Mouse (Mus musculus) hindbrain, embryonic 16.5 days (tissue): ENCODE data around the gene Gtf2e1. TPM values are rescaled to one million over a fixed set of nuclear protein-coding genes. Genes with fewer than 3 reads are reported as not detected.

Source experiments
- ATAC-seq: fragments of 200-750 bp; cut with Nextera tagmentation; 2 replicates; pipeline ENCODE4 v1.8.0; 2017; ENCODE audit warnings: moderate TSS enrichment, moderate library complexity
- H3K27ac ChIP-seq: fragments of 300-500 bp; sonication (generic); 2 replicates; pipeline ENCODE4 v1.5.1; 2014; ENCODE audit warnings: low read depth, mild to moderate bottlenecking, control low read depth, low read length, moderate library complexity
- H3K27me3 ChIP-seq: fragments of 300-500 bp; sonication (generic); replicated peaks from 2 replicates; pipeline ENCODE4 v1.6.1; 2014; ENCODE audit warnings: low read length; ENCODE audit not compliant: control insufficient read depth, insufficient read depth
- H3K36me3 ChIP-seq: fragments of 300-500 bp; sonication (generic); 2 replicates; pipeline ENCODE4 v1.6.1; 2014; ENCODE audit warnings: mild to moderate bottlenecking, low read length, moderate library complexity, mixed read lengths; ENCODE audit not compliant: control insufficient read depth, insufficient read depth
- H3K4me1 ChIP-seq: fragments of 300-500 bp; sonication (generic); 2 replicates; pipeline ENCODE4 v1.6.1; 2014; ENCODE audit warnings: low read depth, low read length; ENCODE audit not compliant: control insufficient read depth, insufficient read depth
- H3K4me2 ChIP-seq: fragments of 300-500 bp; sonication (generic); 2 replicates; pipeline ENCODE4 v1.6.1; 2014; ENCODE audit warnings: mild to moderate bottlenecking, low read length, control low read depth, moderate library complexity
- H3K4me3 ChIP-seq: fragments of 300-500 bp; sonication (generic); 2 replicates; pipeline ENCODE4 v1.5.1; 2014; ENCODE audit warnings: mild to moderate bottlenecking, low read length, control low read depth, moderate library complexity
- H3K9ac ChIP-seq: fragments of 300-500 bp; sonication (generic); 2 replicates; pipeline ENCODE4 v1.6.1; 2014; ENCODE audit warnings: low read depth, mild to moderate bottlenecking, control low read depth, low read length, moderate library complexity
- H3K9me3 ChIP-seq: fragments of 300-500 bp; sonication (generic); 2 replicates; pipeline ENCODE4 v1.6.1; 2014; ENCODE audit warnings: mild to moderate bottlenecking, low read length, moderate library complexity; ENCODE audit not compliant: control insufficient read depth
- WGBS: fragments of 180-500 bp; shearing (Covaris S2); extraction: QIAGEN DNeasy Blood & Tissue Kit; methylation state at CpG from one replicate; pipeline ENCODE4 v1.1.7; 2014; 5-methylcytosine and 5-hydroxymethylcytosine counted together
- polyA plus RNA-seq: library from polyadenylated mRNA; unstranded; fragments of >200 nt; fragmentation: Nextera tagmentation; extraction: Ambion mirVana; gene quantifications from 2 replicates; pipeline ENCODE4 v1.2.1, GENCODE M21; 2015

The Gtf2e1 gene
- polyA plus RNA-seq, 1 experiment from 2014 or later, result 28.4 TPM

- ATAC-seq, result no peak
- Histone ChIP-seq H3K9ac (no peak overlapping the region), H3K9me3 (no peaks in the 10 kb centered on the region), H3K27ac (no peak overlapping the region), H3K4me2 (no peak overlapping the region), H3K27me3 (no peaks in the 10 kb centered on the region), H3K4me1 (no peaks in the 10 kb centered on the region), H3K36me3 (peaks cover under 1% of the 10 kb centered on the region; the same call in 1 of the 2 replicates), H3K4me3 (no peak overlapping the region)
- WGBS, result 86% methylated on average over 6 of the region's 6 CpGs
Observed at GRCm38 (mm10) chr16:37530170-37530569, 9.4 kb downstream of the Gtf2e1 start.

GRCm38 (mm10) chr16:37526688-37527223 lies 12.8 kb downstream of the Gtf2e1 start:
- 93% methylated on average over 3 of the region's 3 CpGs for WGBS
- Histone ChIP-seq H3K4me2 (no peak overlapping the region), H3K9me3 (no peaks in the 10 kb centered on the region), H3K9ac (no peak overlapping the region), H3K27me3 (no peaks in the 10 kb centered on the region), H3K27ac (no peak overlapping the region), H3K4me1 (no peaks in the 10 kb centered on the region), H3K4me3 (no peak overlapping the region), H3K36me3 (peaks cover 15% of the 10 kb centered on the region)
- no peak for ATAC-seq

GRCm38 (mm10) chr16:37525121-37525520 lies 14.5 kb downstream of the Gtf2e1 start:
- no peaks in the 10 kb centered on the region for H3K9me3 ChIP-seq
- H3K9ac ChIP-seq, result no peak overlapping the region
- WGBS, result 98% methylated on average over 2 of the region's 2 CpGs
- no peak overlapping the region for H3K27ac ChIP-seq
- peaks cover 25% of the 10 kb centered on the region for H3K36me3 ChIP-seq
- no peaks in the 10 kb centered on the region for H3K4me1 ChIP-seq
- H3K27me3 ChIP-seq, result no peaks in the 10 kb centered on the region
- no peak overlapping the region for H3K4me2 ChIP-seq
- no peak for ATAC-seq
- H3K4me3 ChIP-seq, result no peak overlapping the region

GRCm38 (mm10) chr16:37522100-37522697 lies 17.4 kb downstream of the Gtf2e1 start:
- 91% methylated on average over 7 of the region's 7 CpGs for WGBS
- no peaks in the 10 kb centered on the region for H3K27me3 ChIP-seq
- H3K9me3 ChIP-seq, result no peaks in the 10 kb centered on the region
- H3K4me2 ChIP-seq, result no peak overlapping the region
- H3K9ac ChIP-seq, result no peak overlapping the region
- H3K4me1 ChIP-seq, result no peaks in the 10 kb centered on the region
- ATAC-seq, result no peak
- H3K4me3 ChIP-seq, result no peak overlapping the region
- H3K27ac ChIP-seq, result no peak overlapping the region
- peaks cover 30% of the 10 kb centered on the region for H3K36me3 ChIP-seq

GRCm38 (mm10) chr16:37520190-37521040 lies 19.2 kb downstream of the Gtf2e1 start:
- no peak overlapping the region for H3K9ac ChIP-seq
- ATAC-seq, result no peak
- H3K27ac ChIP-seq, result no peak overlapping the region
- no peak overlapping the region for H3K4me3 ChIP-seq
- no peaks in the 10 kb centered on the region for H3K9me3 ChIP-seq
- no peaks in the 10 kb centered on the region for H3K27me3 ChIP-seq
- WGBS, result 92% methylated on average over 2 of the region's 2 CpGs
- peaks cover 33% of the 10 kb centered on the region for H3K36me3 ChIP-seq
- no peak overlapping the region for H3K4me2 ChIP-seq
- no peaks in the 10 kb centered on the region for H3K4me1 ChIP-seq

- H3K9me3 ChIP-seq, result no peaks in the 10 kb centered on the region
- H3K4me2 ChIP-seq, result no peak overlapping the region
- no peaks in the 10 kb centered on the region for H3K27me3 ChIP-seq
- no peak overlapping the region for H3K9ac ChIP-seq
- no peak overlapping the region for H3K4me3 ChIP-seq
- H3K4me1 ChIP-seq, result no peaks in the 10 kb centered on the region
- no peak overlapping the region for H3K27ac ChIP-seq
- peaks cover 34% of the 10 kb centered on the region for H3K36me3 ChIP-seq
- no peak for ATAC-seq
- 100% methylated on average over 1 of the region's 1 CpGs for WGBS
Observed at GRCm38 (mm10) chr16:37519721-37520120, 19.9 kb downstream of the Gtf2e1 start.

- Histone ChIP-seq H3K9me3 (no peaks in the 10 kb centered on the region), H3K27me3 (no peaks in the 10 kb centered on the region), H3K4me2 (no peak overlapping the region), H3K4me3 (no peak overlapping the region), H3K27ac (no peak overlapping the region), H3K9ac (no peak overlapping the region), H3K36me3 (peaks cover 35% of the 10 kb centered on the region), H3K4me1 (no peaks in the 10 kb centered on the region)
- ATAC-seq, result no peak
- 88% methylated on average over 2 of the region's 2 CpGs for WGBS
Observed at GRCm38 (mm10) chr16:37518662-37519061, 20.9 kb downstream of the Gtf2e1 start.

GRCm38 (mm10) chr16:37517596-37518211 lies 21.9 kb downstream of the Gtf2e1 start:
- WGBS, result 96% methylated on average over 4 of the region's 4 CpGs
- Histone ChIP-seq H3K36me3 (peaks cover 31% of the 10 kb centered on the region), H3K27ac (no peak overlapping the region), H3K9me3 (no peaks in the 10 kb centered on the region), H3K4me2 (no peak overlapping the region), H3K9ac (no peak overlapping the region), H3K4me3 (no peak overlapping the region), H3K27me3 (no peaks in the 10 kb centered on the region), H3K4me1 (no peaks in the 10 kb centered on the region)
- ATAC-seq, result no peak

GRCm38 (mm10) chr16:37516376-37516993 lies 23.1 kb downstream of the Gtf2e1 start:
- Histone ChIP-seq H3K27me3 (no peaks in the 10 kb centered on the region), H3K36me3 (peaks cover 21% of the 10 kb centered on the region), H3K4me2 (no peak overlapping the region), H3K9me3 (no peaks in the 10 kb centered on the region), H3K4me1 (no peaks in the 10 kb centered on the region), H3K27ac (no peak overlapping the region), H3K9ac (no peak overlapping the region), H3K4me3 (no peak overlapping the region)
- no peak for ATAC-seq
- WGBS, result 88% methylated on average over 6 of the region's 6 CpGs
